In the genomic region with DNA sequence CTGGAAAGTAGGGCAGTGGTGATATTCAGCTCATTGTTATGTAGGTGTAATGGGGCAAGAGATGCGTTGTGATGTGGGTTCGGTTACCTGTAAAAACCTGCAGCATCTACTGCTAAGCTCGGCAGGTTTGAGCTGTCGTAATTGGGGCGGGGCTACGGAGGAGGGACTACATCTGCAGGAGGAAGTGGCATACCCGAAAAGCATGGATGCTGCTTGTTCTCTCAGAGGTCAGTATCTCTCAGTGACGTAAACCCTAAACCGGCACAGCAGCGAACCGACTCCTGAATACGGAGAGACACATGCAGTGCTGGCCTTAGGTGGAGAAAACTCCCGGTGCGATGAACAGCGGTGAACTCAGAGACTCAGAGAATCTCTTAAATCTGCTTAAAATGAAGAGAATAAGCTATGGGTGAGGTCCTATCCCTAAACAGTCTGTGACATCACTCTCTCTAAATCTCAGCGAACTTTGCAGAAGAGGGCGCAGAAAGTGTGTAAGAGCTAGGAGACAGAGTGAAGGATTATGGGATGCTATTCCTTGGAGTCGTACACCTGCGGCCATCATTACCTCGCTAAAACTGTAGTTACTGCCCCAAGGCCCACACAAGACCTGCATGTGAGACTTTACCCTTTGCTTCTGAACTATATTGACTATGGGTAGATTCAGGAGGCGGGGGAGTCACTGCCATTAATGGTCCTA, we compare ENCODE assay signal across 13 mouse cellular contexts. TPM values are rescaled to one million over a fixed set of nuclear protein-coding genes. Genes with fewer than 3 reads are reported as not detected.
DNase-seq lines count a peak whose midpoint lies in the region; ATAC-seq and TF ChIP-seq lines count a peak whose summit lies in the region.
"Had no signal": no experiment of that assay in that cellular context is flagged by ENCODE, and none has a peak within 500 bp of the region (broad histone marks: within the 10 kb centered on the region; RNA-seq: fewer than 3 reads in every experiment).

No protein-coding gene starts in this region.

- no peak for TF ChIP-seq CTCF in liver, postnatal 0 days (IDR thresholded peaks at IDR 0.05; ENCODE audit: low read depth)

- H3K4me2 ChIP-seq in kidney, embryonic 16.5 days (replicated peaks; ENCODE audit: low read depth, low read length): 0 out of 2 replicates have a peak overlapping the region, but pooled peaks have one; percentile 4
- H3K4me2 ChIP-seq in liver, postnatal 0 days (ENCODE audit: low read depth, low read length): no peak overlapping the region

- no peaks in the 10 kb centered on the region for H3K4me1 ChIP-seq in kidney, embryonic 16.5 days (ENCODE audit: insufficient read depth, low read length)
- no peaks in the 10 kb centered on the region for H3K4me1 ChIP-seq in liver, postnatal 0 days (ENCODE audit: insufficient read depth)

- ATAC-seq in kidney, embryonic 16.5 days (ENCODE audit: low FRiP score, low TSS enrichment): no peak
- peak; percentile 87 for ATAC-seq in CD4-positive, CD25-positive, alpha-beta regulatory T cell, adult 4 months
- peak; percentile 19; the same call in 1 of the 2 replicates for ATAC-seq in liver, postnatal 0 days
- ATAC-seq: Patski had no signal

- no peaks in the 10 kb centered on the region for H3K9me3 ChIP-seq in kidney, embryonic 16.5 days (ENCODE audit: low read length)
- no peaks in the 10 kb centered on the region for H3K9me3 ChIP-seq in liver, postnatal 0 days (ENCODE audit: low read length)

- no peak for TF ChIP-seq EP300 in liver, postnatal 0 days (IDR thresholded peaks at IDR 0.05; ENCODE audit: low read depth)

- DNase-seq in kidney, adult 9 months: no peak
- peak; percentile 38 for DNase-seq in T-cell, adult 2 months (ENCODE audit: low spot score)
- DNase-seq in liver, postnatal 0 days: peak; percentile 44
- no peak for DNase-seq in urinary bladder, postnatal 25 days (ENCODE audit: low spot score)
- no peak for DNase-seq in retina, postnatal 1 day
- DNase-seq in adrenal gland, adult 8-10 months: no peak
- DNase-seq: cerebellum, postnatal 10 days; heart, postnatal 4 days; kidney, postnatal 36 days; lung, postnatal 14 days had no signal

- 0 out of 2 replicates have a peak overlapping the region, but pooled peaks have one; percentile 6 for H3K4me3 ChIP-seq in kidney, embryonic 16.5 days (ENCODE audit: low read length)
- no peak overlapping the region for H3K4me3 ChIP-seq in liver, postnatal 0 days (ENCODE audit: low read depth, low read length)

- H3K36me3 ChIP-seq in kidney, embryonic 16.5 days (ENCODE audit: insufficient read depth, low read length): no peaks in the 10 kb centered on the region
- no peaks in the 10 kb centered on the region for H3K36me3 ChIP-seq in liver, postnatal 0 days (replicated peaks; ENCODE audit: insufficient read depth, low read length)

- H3K27me3 ChIP-seq in kidney, embryonic 16.5 days (ENCODE audit: insufficient read depth, low read length): no peaks in the 10 kb centered on the region
- H3K27me3 ChIP-seq in liver, postnatal 0 days (ENCODE audit: insufficient read depth, low read length): 0 out of 2 replicates have a peak, but pooled peaks cover under 1% of the 10 kb centered on the region
- H3K27me3 ChIP-seq: Patski had no signal

- H3K9ac ChIP-seq in kidney, embryonic 16.5 days (replicated peaks; ENCODE audit: low read length): no peak overlapping the region
- no peak overlapping the region for H3K9ac ChIP-seq in liver, postnatal 0 days (replicated peaks)

- WGBS in kidney, embryonic 16.5 days: 56% methylated on average over 21 of the region's 21 CpGs
- 51% methylated on average over 21 of the region's 21 CpGs for WGBS in liver, postnatal 0 days (ENCODE audit: insufficient replicate concordance)

- no peak overlapping the region for H3K27ac ChIP-seq in kidney, embryonic 16.5 days (ENCODE audit: low read length)
- H3K27ac ChIP-seq in liver, postnatal 0 days (ENCODE audit: low read depth): no peak overlapping the region

RNA-seq across cellular contexts. Expression of a gene that starts 11.1 kb away (rescaled TPM):
- polyA plus RNA-seq in kidney, embryonic 16.5 days (2015; fragmentation: Nextera tagmentation; extraction: Ambion mirVana): 73.9 and 74.3 TPM in 2 replicates
- polyA plus RNA-seq in CD4-positive, CD25-positive, alpha-beta regulatory T cell, adult 4 months (2017; shearing (Covaris generic)): 10 to 100 TPM; 23.9 to 24.1 TPM
- 14.4 and 15.8 TPM in 2 replicates for polyA plus RNA-seq in liver, postnatal 0 days (2015; fragmentation: Nextera tagmentation; extraction: Ambion mirVana)
- total RNA-seq in adrenal gland, adult 8-10 months (2022): 10 to 100 TPM; 42.5 to 51.1 (median 44.4) TPM

RNA-seq across cellular contexts. Expression of a gene that starts 37.5 kb away (rescaled TPM):
- polyA plus RNA-seq in kidney, embryonic 16.5 days (2015; fragmentation: Nextera tagmentation; extraction: Ambion mirVana): 45.7 and 61.2 TPM in 2 replicates
- polyA plus RNA-seq in CD4-positive, CD25-positive, alpha-beta regulatory T cell, adult 4 months (2017; shearing (Covaris generic)): 10 to 100 TPM; 45.1 to 46.5 TPM
- 14.4 and 16.3 TPM in 2 replicates for polyA plus RNA-seq in liver, postnatal 0 days (2015; fragmentation: Nextera tagmentation; extraction: Ambion mirVana)
- 10 to 100 TPM; 37.9 to 45.9 (median 44.1) TPM for total RNA-seq in adrenal gland, adult 8-10 months (2022)

Comparison
In these comparisons a context has a peak if more than half of its experiments do, and no peak if none do; other contexts are left out.
1. DNase-seq: peak in T-cell, adult 2 months (single experiment) and liver, postnatal 0 days (single experiment); none in kidney, adult 9 months (single experiment), urinary bladder, postnatal 25 days (single experiment), retina, postnatal 1 day (single experiment) and adrenal gland, adult 8-10 months (single experiment).